Mouse (Mus musculus) gastrocnemius, postnatal 14 days (tissue): Measurements from ENCODE around the gene Arl3. TPM values are rescaled to one million over a fixed set of nuclear protein-coding genes. Genes with fewer than 3 reads are reported as not detected.

ENCODE experiments used
- DNase-seq: peaks from one replicate; pipeline ENCODE4 v3.0.0; 2021; ENCODE audit warnings: mixed read lengths
- intact Hi-C: fragments of 180-260 bp; cut with DNase I; formaldehyde crosslinking; loops from one replicate; pipeline ENCODE4 v1.15.1; 2025; ENCODE audit warnings: low total_unique reads
- total RNA-seq, 2 experiments: library from RNA; stranded (reverse); gene quantifications; 2 replicates each; pipeline ENCODE4 v1.2.3; 2021

Arl3 gene
- total RNA-seq, 2 experiments from 2014 or later = 47.1 to 56.5 TPM

DNA sequence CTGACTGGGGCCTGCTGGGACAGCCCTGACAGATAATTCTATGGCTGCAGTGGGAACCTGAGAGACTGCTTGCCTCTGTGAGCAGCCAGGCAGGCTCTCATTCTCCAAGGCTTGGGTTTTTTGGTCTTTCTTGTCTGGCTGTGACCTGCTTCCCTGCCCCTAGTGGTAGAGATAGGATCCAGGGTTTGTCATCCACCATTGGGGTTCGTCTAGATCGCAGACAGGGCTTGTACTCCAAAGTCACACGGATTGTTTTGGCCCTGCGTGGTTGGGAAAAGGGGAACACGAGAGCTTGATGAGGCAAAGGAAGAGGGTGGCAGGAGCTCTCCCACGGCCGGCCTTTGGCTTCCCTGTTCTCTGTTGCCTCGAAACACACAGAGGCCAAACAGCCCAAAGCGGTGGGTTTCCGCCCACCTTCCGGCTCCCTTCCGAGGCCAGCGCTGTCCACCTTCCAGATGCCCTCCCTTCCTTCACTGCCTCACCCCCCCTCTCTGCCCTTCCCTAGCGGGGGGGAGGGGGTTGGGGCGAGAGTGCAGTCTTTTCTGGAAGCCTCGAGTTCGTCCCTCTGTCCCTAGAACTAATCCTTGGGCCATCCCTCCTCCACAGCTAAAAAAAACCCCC, 90.0 kb downstream of the Arl3 start:
- intact Hi-C loops = no loop called here
- no peak for DNase-seq

DNA sequence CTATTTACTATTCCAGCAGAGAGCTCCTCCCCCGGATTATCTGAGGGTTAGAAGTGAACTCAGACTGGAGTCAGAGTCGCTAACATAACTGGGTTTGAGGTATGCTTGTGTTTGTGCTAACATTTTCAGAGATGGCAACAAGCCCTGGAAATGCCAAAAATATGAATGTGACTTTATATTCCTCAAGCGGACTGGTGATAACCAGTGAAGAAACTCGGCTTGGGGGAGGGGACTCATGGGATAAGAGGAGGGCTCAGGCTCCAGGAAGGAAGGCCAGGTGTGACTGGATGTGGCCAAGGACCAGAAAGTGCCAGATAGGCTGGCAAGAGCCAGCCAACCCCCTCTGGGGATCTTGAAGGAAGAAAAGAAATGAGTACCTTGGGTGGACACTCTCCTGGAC, 91.2 kb downstream of the Arl3 start:
- no peak for DNase-seq
- intact Hi-C loops = no loop called here

- intact Hi-C loops = no loop called here
- no peak for DNase-seq
Measured at GRCm38 (mm10) chr19:46481352-46481751, 91.6 kb downstream of the Arl3 start.

Other genes with a start within 250 kb of the Arl3 start
- 1 to 10 TPM; 1.4 to 1.9 TPM for gene Psd, start 246.0 kb downstream of the Arl3 start, total RNA-seq
- 1 to 10 TPM; 2.4 to 2.8 TPM for gene Fbxl15, start 245.0 kb downstream of the Arl3 start, total RNA-seq
- gene Cuedc2, start 234.5 kb downstream of the Arl3 start, total RNA-seq = 10 to 100 TPM; 68.7 to 79.0 TPM
- 1 to 10 TPM; 1.1 TPM for gene Mfsd13a, start 232.1 kb downstream of the Arl3 start, total RNA-seq
- gene 2310034G01Rik, start 222.9 kb downstream of the Arl3 start, total RNA-seq = under 1 TPM; 0.16 to 0.39 TPM
- 10 to 100 TPM; 58.6 to 62.7 TPM for gene Actr1a, start 177.4 kb downstream of the Arl3 start, total RNA-seq
- gene Sufu, start 176.3 kb downstream of the Arl3 start, total RNA-seq = 1 to 10 TPM; 7.6 to 9.1 TPM
- gene Trim8, start 71.5 kb downstream of the Arl3 start, total RNA-seq = 10 to 100 TPM; 20.1 to 23.1 TPM
- gene Sfxn2, start 167 bp upstream of the Arl3 start, total RNA-seq = 1 to 10 TPM; 2.8 to 3.4 TPM
- 10 to 100 TPM; 30.4 to 38.5 TPM for gene Wbp1l, start 25.9 kb upstream of the Arl3 start, total RNA-seq
- not detected for gene Cyp17a1, start 100.0 kb upstream of the Arl3 start, total RNA-seq
- gene Borcs7, start 116.7 kb upstream of the Arl3 start, total RNA-seq = 10 to 100 TPM; 14.3 to 16.2 TPM
- gene As3mt, start 134.3 kb upstream of the Arl3 start, total RNA-seq = 10 to 100 TPM; 68.1 to 80.9 TPM
- 1 to 10 TPM; 4.0 to 4.1 TPM for gene Cnnm2, start 188.4 kb upstream of the Arl3 start, total RNA-seq